Mouse (Mus musculus): ENCODE measurements around the gene Slc45a2. TPM values are rescaled to one million over a fixed set of nuclear protein-coding genes. Genes with fewer than 3 reads are reported as not detected.

The Slc45a2 gene
- polyA plus RNA-seq (2012; rRNA removed; ENCODE audit: low replicate concordance) = not detected in 2 replicates

GRCm38 (mm10) chr15:11000421-11000820 is at the start of gene Slc45a2:
Slc45a2 (plus strand) TSS chr15:11000721.

GRCm38 (mm10) chr15:10951951-10952759 is 48.4 kb upstream of the Slc45a2 start, which contains the start of gene C1qtnf3:
C1qtnf3 (plus strand) TSS chr15:10952332.

GRCm38 (mm10) chr15:10981377-10982063 is 19.0 kb upstream of the Slc45a2 start, which contains the start of gene Amacr:
Amacr (plus strand) TSS chr15:10981756.

GRCm38 (mm10) chr15:11037711-11038110 is 37.2 kb downstream of the Slc45a2 start, which contains the start of gene Rxfp3:
Rxfp3 (minus strand) TSS chr15:11037991.

GRCm38 (mm10) chr15:11064558-11065411 is 64.3 kb downstream of the Slc45a2 start, which contains the start of gene Adamts12:
Adamts12 (plus strand) TSS chr15:11064790.

Other genes with a start within 250 kb of the Slc45a2 start
- gene C1qtnf3, start 48.4 kb upstream of the Slc45a2 start, polyA plus RNA-seq (2012; rRNA removed; ENCODE audit: low replicate concordance) = 0.33 and 0.95 TPM in 2 replicates
- 6.2 and 10.4 TPM in 2 replicates for gene Amacr, start 19.0 kb upstream of the Slc45a2 start, polyA plus RNA-seq (2012; rRNA removed; ENCODE audit: low replicate concordance)
- 0.22 and 0.37 TPM in 2 replicates for gene Rxfp3, start 37.3 kb downstream of the Slc45a2 start, polyA plus RNA-seq (2012; rRNA removed; ENCODE audit: low replicate concordance)
- 8.5 and 15.8 TPM in 2 replicates for gene Adamts12, start 64.1 kb downstream of the Slc45a2 start, polyA plus RNA-seq (2012; rRNA removed; ENCODE audit: low replicate concordance)